Mouse (Mus musculus) liver, embryonic 16.5 days (tissue): ENCODE data around the gene Dhx34. TPM values are rescaled to one million over a fixed set of nuclear protein-coding genes. Genes with fewer than 3 reads are reported as not detected.
"Not testable (repeated sequence)": the region's sequence is repeated elsewhere in the genome, so short reads cannot be mapped to it uniquely, and the experiment has no call there.

Source experiments
- ATAC-seq: fragments of 200-750 bp; cut with Nextera tagmentation; 2 replicates; pipeline ENCODE4 v1.8.0; 2017; ENCODE audit warnings: low read depth, mild to moderate bottlenecking, moderate number of reproducible peaks, moderate library complexity
- H3K27ac ChIP-seq: fragments of 300-500 bp; sonication (generic); 2 replicates; pipeline ENCODE4 v1.5.1; 2014; ENCODE audit warnings: mild to moderate bottlenecking, low read length
- H3K27me3 ChIP-seq: fragments of 300-500 bp; sonication (generic); 2 replicates; pipeline ENCODE4 v1.6.1; 2014; ENCODE audit warnings: low read depth, low read length, mixed read lengths; ENCODE audit not compliant: control insufficient read depth, insufficient read depth
- H3K36me3 ChIP-seq: fragments of 300-500 bp; sonication (generic); 2 replicates; pipeline ENCODE4 v1.6.1; 2014; ENCODE audit warnings: mild to moderate bottlenecking; ENCODE audit not compliant: control insufficient read depth, insufficient read depth
- H3K4me1 ChIP-seq: fragments of 300-500 bp; sonication (generic); 2 replicates; pipeline ENCODE4 v1.6.1; 2014; ENCODE audit warnings: low read depth, low read length, mixed read lengths; ENCODE audit not compliant: control insufficient read depth
- H3K4me2 ChIP-seq: fragments of 300-500 bp; sonication (generic); 2 replicates; pipeline ENCODE4 v1.6.1; 2014; ENCODE audit warnings: low read depth, low read length, mixed read lengths
- H3K4me3 ChIP-seq: fragments of 300-500 bp; sonication (generic); 2 replicates; pipeline ENCODE4 v1.5.1; 2014; ENCODE audit warnings: low read depth, mild to moderate bottlenecking, low read length
- H3K9ac ChIP-seq: fragments of 300-500 bp; sonication (generic); 2 replicates; pipeline ENCODE4 v1.6.1; 2014; ENCODE audit warnings: low read depth, low read length
- H3K9me3 ChIP-seq: fragments of 300-500 bp; sonication (generic); replicated peaks from 2 replicates; pipeline ENCODE4 v1.6.1; 2016; ENCODE audit warnings: low read length; ENCODE audit not compliant: control insufficient read depth
- WGBS: fragments of 180-500 bp; shearing (Covaris S2); extraction: QIAGEN DNeasy Blood & Tissue Kit; methylation state at CpG from one replicate; pipeline ENCODE4 v1.1.7; 2014; ENCODE audit not compliant: insufficient replicate concordance; 5-methylcytosine and 5-hydroxymethylcytosine counted together
- polyA plus RNA-seq: library from polyadenylated mRNA; unstranded; fragments of >200 nt; fragmentation: Nextera tagmentation; extraction: Ambion mirVana; gene quantifications from 2 replicates; pipeline ENCODE4 v1.2.1, GENCODE M21; 2015

Dhx34 gene
- 4.9 and 6.7 TPM in 2 replicates for polyA plus RNA-seq

GRCm38 (mm10) chr7:16221582-16222272 is at the start of gene Dhx34:
Gene Dhx34 (minus strand): TSS chr7:16222037.
- WGBS = 1% methylated on average over 34 of the region's 34 CpGs
- peak; percentile 97 for ATAC-seq

GRCm38 (mm10) chr7:16271139-16271538 is 49.3 kb upstream of the Dhx34 start:
- no peaks in the 10 kb centered on the region for H3K9me3 ChIP-seq
- no peaks in the 10 kb centered on the region for H3K27me3 ChIP-seq
- no peak overlapping the region for H3K27ac ChIP-seq
- peaks cover 33% of the 10 kb centered on the region for H3K4me1 ChIP-seq
- H3K4me3 ChIP-seq = no peak overlapping the region
- no peak overlapping the region for H3K9ac ChIP-seq
- ATAC-seq = no peak
- WGBS = 64% methylated on average over 1 of the region's 1 CpGs
- no peaks in the 10 kb centered on the region; the same call in 1 of the 2 replicates for H3K36me3 ChIP-seq
- no peak overlapping the region for H3K4me2 ChIP-seq

More at GRCm38 (mm10) chr7:16221582-16222272, at the start of gene Dhx34:
- Histone ChIP-seq H3K27me3 (no peaks in the 10 kb centered on the region), H3K9ac (peak within 1 kb of the TSS; percentile 85), H3K9me3 (no peaks in the 10 kb centered on the region), H3K4me3 (peak within 1 kb of the TSS; percentile 86), H3K4me2 (peak within 1 kb of the TSS; percentile 84), H3K27ac (peak within 1 kb of the TSS; percentile 81), H3K4me1 (peaks cover 15% of the 10 kb centered on the region), H3K36me3 (peaks cover 5% of the 10 kb centered on the region; the same call in 1 of the 2 replicates)

- 56% methylated on average over 7 of the region's 7 CpGs for WGBS
- not testable (repeated sequence) for H3K4me1 ChIP-seq, H3K4me2 ChIP-seq, H3K9ac ChIP-seq, H3K36me3 ChIP-seq, ATAC-seq, H3K9me3 ChIP-seq, H3K27me3 ChIP-seq, H3K27ac ChIP-seq, H3K4me3 ChIP-seq
Observed at GRCm38 (mm10) chr7:16266593-16266992, 44.8 kb upstream of the Dhx34 start.

- 73% methylated on average over 11 of the region's 11 CpGs for WGBS
- H3K9ac ChIP-seq = no peak overlapping the region
- H3K4me1 ChIP-seq = no peaks in the 10 kb centered on the region
- no peaks in the 10 kb centered on the region for H3K27me3 ChIP-seq
- no peaks in the 10 kb centered on the region for H3K36me3 ChIP-seq
- ATAC-seq = no peak
- no peak overlapping the region for H3K4me2 ChIP-seq
- H3K9me3 ChIP-seq = no peaks in the 10 kb centered on the region
- no peak overlapping the region for H3K27ac ChIP-seq
- no peak overlapping the region for H3K4me3 ChIP-seq
Observed at GRCm38 (mm10) chr7:16265856-16266255, 44.0 kb upstream of the Dhx34 start.

GRCm38 (mm10) chr7:16263843-16264242 is 42.0 kb upstream of the Dhx34 start:
- Histone ChIP-seq H3K4me3 (no peak overlapping the region), H3K27me3 (no peaks in the 10 kb centered on the region), H3K9ac (no peak overlapping the region), H3K27ac (no peak overlapping the region), H3K4me1 (no peaks in the 10 kb centered on the region), H3K4me2 (no peak overlapping the region), H3K36me3 (no peaks in the 10 kb centered on the region), H3K9me3 (no peaks in the 10 kb centered on the region)
- no peak for ATAC-seq
- 38% methylated on average over 5 of the region's 5 CpGs for WGBS

- Histone ChIP-seq H3K36me3 (no peaks in the 10 kb centered on the region), H3K27me3 (no peaks in the 10 kb centered on the region), H3K9ac (no peak overlapping the region), H3K9me3 (no peaks in the 10 kb centered on the region), H3K27ac (no peak overlapping the region), H3K4me2 (no peak overlapping the region), H3K4me3 (no peak overlapping the region), H3K4me1 (no peaks in the 10 kb centered on the region)
- ATAC-seq = no peak
- WGBS = 17% methylated on average over 8 of the region's 8 CpGs
Observed at GRCm38 (mm10) chr7:16263015-16263787, 41.4 kb upstream of the Dhx34 start.

GRCm38 (mm10) chr7:16261097-16261496 is 39.3 kb upstream of the Dhx34 start:
- H3K27me3 ChIP-seq = no peaks in the 10 kb centered on the region
- 10% methylated on average over 1 of the region's 1 CpGs for WGBS
- H3K4me3 ChIP-seq = no peak overlapping the region
- H3K9me3 ChIP-seq = no peaks in the 10 kb centered on the region
- no peak overlapping the region for H3K4me2 ChIP-seq
- H3K4me1 ChIP-seq = no peaks in the 10 kb centered on the region
- no peaks in the 10 kb centered on the region for H3K36me3 ChIP-seq
- ATAC-seq = peak; percentile 43; the same call in 1 of the 2 replicates
- H3K27ac ChIP-seq = no peak overlapping the region
- H3K9ac ChIP-seq = no peak overlapping the region

GRCm38 (mm10) chr7:16259110-16259590 is 37.3 kb upstream of the Dhx34 start, which contains the start of gene C5ar1:
Gene C5ar1 (minus strand): TSS chr7:16259540.
- Histone ChIP-seq H3K4me3 (no peak within 1 kb of the TSS; the same call in 1 of the 2 replicates), H3K27me3 (no peaks in the 10 kb centered on the region), H3K4me1 (no peaks in the 10 kb centered on the region), H3K27ac (peak within 1 kb of the TSS; percentile 0; the same call in 1 of the 2 replicates), H3K9me3 (no peaks in the 10 kb centered on the region), H3K4me2 (no peak within 1 kb of the TSS), H3K9ac (no peak within 1 kb of the TSS), H3K36me3 (no peaks in the 10 kb centered on the region)
- WGBS = 40% methylated on average over 5 of the region's 5 CpGs
- ATAC-seq = no peak

GRCm38 (mm10) chr7:16257830-16258229 is 36.0 kb upstream of the Dhx34 start:
- no peaks in the 10 kb centered on the region for H3K27me3 ChIP-seq
- no peak overlapping the region; the same call in 1 of the 2 replicates for H3K27ac ChIP-seq
- ATAC-seq = peak; percentile 39; the same call in 1 of the 2 replicates
- no peaks in the 10 kb centered on the region for H3K9me3 ChIP-seq
- no peak overlapping the region for H3K4me2 ChIP-seq
- no peaks in the 10 kb centered on the region for H3K36me3 ChIP-seq
- H3K9ac ChIP-seq = no peak overlapping the region
- H3K4me3 ChIP-seq = no peak overlapping the region
- 50% methylated on average over 11 of the region's 11 CpGs for WGBS
- no peaks in the 10 kb centered on the region for H3K4me1 ChIP-seq
